Mouse (Mus musculus) E14TG2a.4 (cell line): Measurements from ENCODE around the gene H1fnt.

Experiments
- CTCF ChIP-seq: conservative IDR thresholded peaks from 2 replicates; pipeline ENCODE4 v1.5.1; 2014; ENCODE audit warnings: low read length
- NANOG ChIP-seq: IDR thresholded peaks from 2 replicates; pipeline ENCODE4 v1.6.1; 2014; ENCODE audit warnings: borderline replicate concordance, low read length, mixed read lengths
- POU5F1 ChIP-seq: IDR thresholded peaks from 2 replicates; pipeline ENCODE4 v1.6.1; 2014; ENCODE audit warnings: low read length, borderline replicate concordance

DNA sequence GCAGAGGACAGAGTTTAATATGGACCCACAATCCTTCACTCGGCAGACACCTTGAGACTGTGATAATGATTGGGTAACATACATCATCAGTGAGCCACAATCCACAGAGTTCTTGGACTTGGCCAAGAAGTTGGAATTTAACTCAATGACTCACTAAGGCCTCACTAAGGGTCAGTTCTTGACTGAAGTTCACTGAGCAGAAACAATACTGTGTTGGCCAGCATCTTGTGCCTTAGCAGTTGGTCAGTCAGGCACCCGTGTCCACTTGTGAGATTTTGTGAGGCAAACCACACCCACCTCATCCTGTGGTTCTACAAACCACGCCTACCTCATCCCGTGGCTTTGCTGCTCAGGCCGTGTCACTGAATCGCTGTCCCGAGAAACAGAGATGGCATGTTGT is 47.4 kb downstream of the H1fnt start:
- TF ChIP-seq CTCF (no peak), POU5F1 (no peak), NANOG (no peak)
